Mouse (Mus musculus) skeletal muscle tissue, adult 2 months (tissue): ENCODE data around the gene Gm37240.
"Not testable (repeated sequence)": the region's sequence is repeated elsewhere in the genome, so short reads cannot be mapped to it uniquely, and the experiment has no call there.

Experiments
- DNase-seq: peaks from one replicate; pipeline ENCODE4 v3.0.0-alpha.2; 2012; ENCODE audit warnings: low read depth, low spot score

Gm37240 gene

GRCm38 (mm10) chr3:85573864-85574830 lies 313.2 kb downstream of the Gm37240 start, which contains the start of gene Gatb:
Gene Gatb, plus strand, starts transcription at chr3:85574119.
- DNase-seq = peak; percentile 99

GRCm38 (mm10) chr3:85573216-85573863 lies 314.0 kb downstream of the Gm37240 start:
- no peak for DNase-seq

GRCm38 (mm10) chr3:85572502-85572901 lies 314.8 kb downstream of the Gm37240 start:
- DNase-seq = not testable (repeated sequence)

- peak; percentile 69 for DNase-seq
Measured at GRCm38 (mm10) chr3:85571276-85571675, 316.0 kb downstream of the Gm37240 start.

GRCm38 (mm10) chr3:85564603-85565002 lies 322.7 kb downstream of the Gm37240 start:
- DNase-seq = no peak

- no peak for DNase-seq
Measured at GRCm38 (mm10) chr3:85553731-85554277, 333.5 kb downstream of the Gm37240 start.

- DNase-seq = no peak
Measured at GRCm38 (mm10) chr3:85551352-85551751, 336.0 kb downstream of the Gm37240 start.

- DNase-seq = no peak
Measured at GRCm38 (mm10) chr3:85550312-85550711, 337.0 kb downstream of the Gm37240 start.

- peak; percentile 2 for DNase-seq
Measured at GRCm38 (mm10) chr3:85543652-85544051, 343.7 kb downstream of the Gm37240 start.

- no peak for DNase-seq
Measured at GRCm38 (mm10) chr3:85542765-85543164, 344.6 kb downstream of the Gm37240 start.

GRCm38 (mm10) chr3:85535621-85536520 lies 351.4 kb downstream of the Gm37240 start:
- no peak for DNase-seq

GRCm38 (mm10) chr3:85535042-85535441 lies 352.3 kb downstream of the Gm37240 start:
- DNase-seq = no peak

- no peak for DNase-seq
Measured at GRCm38 (mm10) chr3:85532376-85532775, 354.9 kb downstream of the Gm37240 start.

GRCm38 (mm10) chr3:85530601-85531161 lies 356.6 kb downstream of the Gm37240 start:
- DNase-seq = no peak

- no peak for DNase-seq
Measured at GRCm38 (mm10) chr3:85521311-85521907, 365.9 kb downstream of the Gm37240 start.

- DNase-seq = peak; percentile 26
Measured at GRCm38 (mm10) chr3:85518668-85519067, 368.6 kb downstream of the Gm37240 start.

- no peak for DNase-seq
Measured at GRCm38 (mm10) chr3:85518072-85518471, 369.2 kb downstream of the Gm37240 start.

GRCm38 (mm10) chr3:85516739-85517396 lies 370.4 kb downstream of the Gm37240 start:
- DNase-seq = no peak

- no peak for DNase-seq
Measured at GRCm38 (mm10) chr3:85514700-85515099, 372.6 kb downstream of the Gm37240 start.

GRCm38 (mm10) chr3:85508717-85509279 lies 378.5 kb downstream of the Gm37240 start:
- no peak for DNase-seq
